Mouse (Mus musculus): ENCODE results near the gene Ier5l. TPM values are rescaled to one million over a fixed set of nuclear protein-coding genes. Genes with fewer than 3 reads are reported as not detected.
A peak's percentile ranks its signal among the peaks of the same experiment; 100 is the strongest.

The Ier5l gene
- total RNA-seq, 1 experiment from 2014 or later, result 6.4 TPM

- peak; percentile 91 for DNase-seq
Observed at GRCm38 (mm10) chr2:30441518-30442497, 32.2 kb downstream of the Ier5l start.

DNA sequence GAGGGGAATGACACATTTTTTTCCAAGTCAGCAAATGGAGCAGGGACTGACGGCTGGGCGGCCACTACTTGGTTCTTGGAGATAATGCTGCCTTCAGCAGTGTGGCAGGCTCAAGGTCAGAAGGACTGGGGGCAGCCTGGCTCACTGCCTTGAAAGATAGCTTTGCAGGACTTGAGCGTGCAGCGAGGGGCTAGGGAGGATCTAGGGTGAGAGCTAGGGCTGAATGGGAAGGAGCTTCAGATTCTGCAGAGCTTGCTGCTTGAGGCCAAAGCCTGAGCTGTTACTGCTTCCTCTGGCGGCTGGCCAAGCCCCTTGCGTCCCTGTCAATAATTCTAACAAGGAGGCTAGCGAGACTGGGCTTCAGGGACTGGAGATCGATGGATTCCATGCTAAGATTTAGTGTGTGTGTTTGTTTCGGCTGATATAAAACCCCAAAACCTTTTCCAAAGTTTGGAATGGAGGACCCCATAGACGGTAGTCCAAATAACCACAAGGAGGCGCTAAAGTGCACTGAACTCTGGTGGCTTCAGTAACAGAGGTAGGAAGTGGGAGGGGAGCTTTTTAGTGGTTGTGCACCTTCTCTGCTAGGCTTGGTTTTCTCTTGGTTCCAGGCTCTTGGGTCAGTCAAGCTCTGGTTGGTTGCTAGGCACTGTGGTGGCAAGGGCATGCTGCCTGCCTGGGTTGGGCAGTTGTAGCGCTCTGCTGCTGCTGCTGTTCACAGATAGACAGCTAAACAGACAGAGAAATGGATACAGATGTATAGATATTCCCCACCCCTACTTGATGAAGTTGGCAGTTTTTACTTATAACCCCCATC lies 33.1 kb downstream of the Ier5l start:
- DNase-seq, result peak; percentile 80

DNA sequence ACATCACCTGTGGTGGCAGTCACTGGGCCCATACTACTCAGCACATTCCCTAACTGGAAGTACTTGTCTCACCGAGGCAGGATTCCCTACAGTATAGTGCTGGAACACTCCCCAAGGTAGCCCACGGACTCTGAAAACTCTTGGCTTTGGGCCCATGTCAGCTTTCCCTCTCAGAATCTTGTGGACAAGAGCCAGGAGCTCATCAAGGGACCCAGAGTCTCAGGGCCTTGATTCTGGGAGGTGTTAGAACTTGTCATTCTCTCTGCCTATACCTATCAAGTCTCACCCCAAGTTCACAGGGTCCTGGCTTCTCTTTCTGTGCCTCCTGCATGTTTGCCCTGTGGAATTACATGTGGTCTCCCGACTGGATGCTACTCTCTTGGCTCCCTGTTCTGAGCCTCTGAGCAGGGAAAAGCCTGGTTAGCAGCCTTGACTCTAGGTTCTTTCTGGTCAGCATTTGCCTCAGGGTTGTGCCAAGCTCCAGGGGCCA lies 33.8 kb downstream of the Ier5l start:
- DNase-seq, result peak; percentile 53

DNA sequence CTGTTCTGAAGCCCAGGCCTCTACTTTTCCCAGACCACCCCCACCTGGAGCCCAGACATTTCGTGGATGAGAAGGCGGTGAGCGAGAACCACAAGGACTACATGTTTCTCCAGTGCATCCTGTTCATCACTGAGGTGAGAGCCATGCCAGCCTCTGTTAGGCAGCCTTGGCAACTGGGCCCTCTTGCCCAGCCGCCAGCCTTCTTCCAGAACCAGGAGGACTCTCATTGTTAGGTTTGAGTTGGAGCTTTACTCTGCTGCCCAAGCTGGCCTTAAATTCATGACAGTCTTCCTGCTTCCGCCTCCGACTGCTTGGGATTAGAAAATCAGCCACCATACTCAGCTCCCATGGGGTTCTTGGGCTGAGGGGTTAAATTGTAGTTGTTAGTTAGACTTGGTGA lies 34.4 kb downstream of the Ier5l start:
- no peak for DNase-seq

GRCm38 (mm10) chr2:30437791-30438190 lies 36.2 kb downstream of the Ier5l start:
- no peak for DNase-seq

DNA sequence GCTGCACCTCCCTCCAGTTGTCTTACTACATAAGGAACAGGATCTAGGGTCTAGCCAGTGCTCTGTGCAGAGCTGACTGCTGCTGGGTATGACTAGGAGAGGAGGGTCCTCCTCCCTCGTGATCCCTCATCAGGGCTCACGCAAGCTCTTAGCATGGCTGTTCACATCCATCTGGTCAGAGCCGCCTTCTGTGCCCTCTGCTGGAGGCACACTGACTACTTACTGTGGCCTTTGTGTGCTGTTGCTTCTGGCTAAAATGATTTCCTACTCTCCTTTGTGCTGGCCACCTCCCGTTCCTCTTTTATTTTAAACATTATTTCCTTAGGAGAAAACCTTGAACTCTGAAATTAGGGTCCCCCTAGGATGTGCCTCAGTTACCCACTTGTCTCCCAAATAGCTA lies 37.2 kb downstream of the Ier5l start:
- no peak for DNase-seq

DNA sequence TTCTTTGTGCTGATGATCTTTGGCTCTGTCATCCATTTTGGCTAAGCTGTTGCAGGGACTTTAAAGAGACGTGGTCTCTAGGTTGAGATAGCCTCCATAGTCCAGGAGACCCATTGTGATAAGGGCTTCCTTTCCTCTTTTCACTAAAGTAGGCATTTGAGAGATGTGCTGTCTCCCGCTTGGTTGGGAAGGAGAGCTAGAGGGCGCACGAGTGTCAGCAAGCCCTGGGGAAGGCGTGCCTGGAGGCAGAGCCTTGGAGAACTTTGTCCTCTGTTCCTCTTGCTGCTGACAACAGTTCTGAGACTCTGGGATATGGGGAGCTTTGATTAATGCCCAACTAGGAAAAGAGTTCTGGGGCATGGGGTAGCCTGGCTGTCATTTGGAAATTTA lies 37.9 kb downstream of the Ier5l start:
- DNase-seq, result peak; percentile 73

DNA sequence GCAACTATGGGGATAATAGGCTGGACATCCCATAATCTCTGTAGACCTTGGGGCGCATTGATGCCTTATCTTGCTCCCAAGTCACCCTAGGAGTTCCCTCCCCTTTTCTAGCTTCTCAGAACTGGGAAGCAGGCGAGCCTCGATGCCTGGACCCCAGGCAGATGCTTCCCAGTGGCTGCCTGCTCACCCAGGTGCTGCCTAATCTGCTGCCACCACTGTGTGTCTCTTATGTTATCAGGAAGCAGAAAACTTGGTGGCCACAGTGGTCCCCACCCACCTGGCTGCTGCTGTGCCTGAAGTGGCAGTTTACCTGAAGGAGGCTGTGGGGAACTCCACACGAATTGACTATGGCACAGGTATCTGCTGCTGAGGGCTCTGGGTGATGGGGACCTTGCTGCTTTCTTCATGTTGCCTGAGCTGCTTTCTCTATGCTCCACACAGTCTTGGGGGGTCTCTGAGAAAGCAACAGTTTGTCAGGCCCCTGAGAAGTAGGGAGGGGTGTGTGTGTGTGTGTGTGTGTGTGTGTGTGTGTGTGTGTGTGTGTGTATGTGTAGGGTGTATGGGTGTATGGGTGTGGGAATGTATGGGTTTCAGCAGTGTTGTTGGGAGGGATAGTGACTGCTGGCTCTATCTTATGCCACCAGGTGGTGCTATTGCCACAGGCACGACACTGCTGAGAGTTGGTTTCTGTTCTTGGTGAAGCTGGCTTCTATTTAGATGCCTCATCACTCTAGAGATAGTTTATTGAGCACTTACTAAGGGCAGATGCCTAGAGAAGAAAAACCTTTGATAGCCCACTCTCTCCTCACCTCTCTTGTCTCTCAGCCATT lies 38.5 kb downstream of the Ier5l start:
- DNase-seq, result peak; percentile 83

DNA sequence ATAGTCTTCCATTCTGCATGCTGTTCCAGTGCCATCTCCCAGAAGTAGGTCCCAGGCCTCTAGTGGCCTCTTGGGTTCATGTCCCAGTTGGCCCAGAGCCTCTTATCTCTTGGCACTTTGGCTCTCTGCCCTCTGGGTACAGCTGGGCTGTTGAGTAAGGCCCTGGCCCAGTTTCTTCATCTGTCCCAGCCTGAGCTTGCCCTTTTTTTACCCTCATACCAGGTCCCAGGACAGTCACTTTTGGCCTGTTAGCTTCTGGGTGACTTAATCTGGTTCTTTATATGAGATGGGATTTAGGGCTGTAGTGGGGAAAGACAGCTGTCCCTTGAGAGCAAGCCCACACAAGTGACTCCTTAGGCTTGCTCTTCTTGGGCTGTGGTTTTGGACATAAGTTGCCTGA lies 44.9 kb downstream of the Ier5l start:
- DNase-seq, result peak; percentile 90

Other genes with a start within 250 kb of the Ier5l start
- gene Lrrc8a, start 236.5 kb downstream of the Ier5l start, total RNA-seq (2021), result 57.7 and 60.3 TPM in 2 replicates
- gene Gm28035, start 233.7 kb downstream of the Ier5l start, total RNA-seq (2021), result 0.63 and 1.7 TPM in 2 replicates
- 19.8 and 20.4 TPM in 2 replicates for gene Phyhd1, start 208.0 kb downstream of the Ier5l start, total RNA-seq (2021)
- not detected in 2 replicates for gene Gm28038, start 193.2 kb downstream of the Ier5l start, total RNA-seq (2021)
- gene Dolk, start 187.9 kb downstream of the Ier5l start, total RNA-seq (2021), result 46.2 and 48.1 TPM in 2 replicates
- 38.2 and 40.5 TPM in 2 replicates for gene Nup188, start 187.8 kb downstream of the Ier5l start, total RNA-seq (2021)
- gene Sh3glb2, start 114.9 kb downstream of the Ier5l start, total RNA-seq (2021), result 73.2 and 80.6 TPM in 2 replicates
- 87.9 and 89.3 TPM in 2 replicates for gene Miga2, start 110.0 kb downstream of the Ier5l start, total RNA-seq (2021)
- 18.7 and 19.5 TPM in 2 replicates for gene Dolpp1, start 82.0 kb downstream of the Ier5l start, total RNA-seq (2021)
- gene Crat, start 58.4 kb downstream of the Ier5l start, total RNA-seq (2021), result 291 and 301 TPM in 2 replicates
- 145 and 155 TPM in 2 replicates for gene Ptpa, start 58.2 kb downstream of the Ier5l start, total RNA-seq (2021)
- gene Cstad, start 120.8 kb upstream of the Ier5l start, total RNA-seq (2021), result 1.6 and 3.5 TPM in 2 replicates